Comparison of ENCODE assay signal across 18 mouse cellular contexts in genomic region chr15:74225927-74226285, GRCm38 (mm10).
"Had no signal": no experiment of that assay in that cellular context is flagged by ENCODE, and none has a peak within 500 bp of the region (broad histone marks: within the 10 kb centered on the region; RNA-seq: fewer than 3 reads in every experiment).

No protein-coding gene starts in this region.

- ATAC-seq: liver, postnatal 0 days; lung, postnatal 0 days; midbrain, embryonic 16.5 days had no signal

- H3K9me3 ChIP-seq: liver, embryonic 15.5 days; lung, embryonic 15.5 days; megakaryocyte, embryonic 14.5 days; neural tube, embryonic 12.5 days; stomach, embryonic 15.5 days had no signal

- H3K27ac ChIP-seq: liver, embryonic 15.5 days; lung, embryonic 15.5 days; macrophage; neural tube, embryonic 12.5 days; stomach, embryonic 15.5 days; stomach, postnatal 0 days had no signal

- H3K9ac ChIP-seq: liver, embryonic 15.5 days; liver, postnatal 0 days; lung, embryonic 15.5 days; neural tube, embryonic 12.5 days; stomach, embryonic 15.5 days had no signal

- H3K27me3 ChIP-seq: liver, embryonic 15.5 days; lung, embryonic 15.5 days; neural tube, embryonic 12.5 days; stomach, embryonic 15.5 days had no signal

- H3K4me2 ChIP-seq: liver, embryonic 15.5 days; lung, embryonic 15.5 days; neural tube, embryonic 12.5 days; stomach, embryonic 15.5 days had no signal

- H3K4me3 ChIP-seq: liver, embryonic 15.5 days; lung, embryonic 15.5 days; neural tube, embryonic 12.5 days; stomach, embryonic 15.5 days had no signal

- H3K4me1 ChIP-seq: liver, embryonic 15.5 days; lung, embryonic 15.5 days; megakaryocyte, embryonic 14.5 days; stomach, embryonic 15.5 days had no signal

- H3K36me3 ChIP-seq: liver, embryonic 15.5 days; lung, embryonic 15.5 days; neural tube, embryonic 12.5 days; stomach, embryonic 15.5 days had no signal

- DNase-seq: liver, postnatal 0 days; lung, adult 2 months; lung, postnatal 14 days; lung, postnatal 36 days; midbrain, embryonic 14.5 days; right cerebral cortex, postnatal 14 days; thymus, adult 2 months; thymus, postnatal 25 days; thymus, postnatal 4 days had no signal
